Mouse (Mus musculus) skeletal muscle tissue, adult 2 months (tissue): ENCODE measurements around the gene Sh3tc1.

Source experiments
- DNase-seq: peaks from one replicate; pipeline ENCODE4 v3.0.0-alpha.2; 2012; ENCODE audit warnings: low read depth, low spot score

Gene Sh3tc1

DNA sequence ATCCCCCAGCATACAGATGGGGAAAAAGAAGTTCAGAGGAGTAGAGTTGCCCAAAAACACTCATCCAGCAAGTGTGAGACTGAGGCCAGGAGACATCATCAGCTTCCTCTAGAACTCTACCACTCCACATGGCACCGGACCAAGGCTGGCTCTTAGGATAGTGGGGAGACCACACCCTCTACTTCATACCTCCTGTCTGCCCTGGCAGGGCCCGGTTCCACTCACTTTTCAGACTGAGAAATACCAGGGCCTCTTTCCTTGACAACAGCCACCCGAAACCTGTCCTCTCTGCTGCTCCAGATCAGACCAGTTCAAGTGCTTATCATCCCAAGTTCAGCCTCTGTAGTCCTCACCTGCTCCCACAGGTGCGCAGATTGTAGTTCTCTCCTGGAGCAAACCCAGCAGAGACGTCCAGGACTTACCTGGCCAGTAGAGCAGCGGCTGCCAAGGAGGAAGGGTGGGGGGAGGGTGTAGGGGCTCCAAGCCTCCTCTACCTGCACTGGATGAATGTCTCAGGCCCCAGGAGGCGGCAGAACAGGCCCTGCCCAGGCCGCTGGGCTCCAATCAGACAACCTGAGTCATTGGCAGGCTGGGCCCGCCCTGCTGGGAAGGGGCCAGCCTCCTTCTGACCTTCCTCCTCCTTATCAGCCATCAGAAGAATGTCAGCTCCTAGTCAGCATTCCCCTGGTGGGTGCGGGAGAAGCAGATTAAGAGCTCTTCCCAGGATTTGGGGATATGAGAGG is at the start of gene Sh3tc1:
Gene Sh3tc1 (minus strand): TSS at position 452 of the 743 bp plus-strand sequence.
- DNase-seq = no peak

- no peak for DNase-seq
These were observed 48.9 kb upstream of the Sh3tc1 start for GRCm38 (mm10) chr5:35788719-35789118.

DNA sequence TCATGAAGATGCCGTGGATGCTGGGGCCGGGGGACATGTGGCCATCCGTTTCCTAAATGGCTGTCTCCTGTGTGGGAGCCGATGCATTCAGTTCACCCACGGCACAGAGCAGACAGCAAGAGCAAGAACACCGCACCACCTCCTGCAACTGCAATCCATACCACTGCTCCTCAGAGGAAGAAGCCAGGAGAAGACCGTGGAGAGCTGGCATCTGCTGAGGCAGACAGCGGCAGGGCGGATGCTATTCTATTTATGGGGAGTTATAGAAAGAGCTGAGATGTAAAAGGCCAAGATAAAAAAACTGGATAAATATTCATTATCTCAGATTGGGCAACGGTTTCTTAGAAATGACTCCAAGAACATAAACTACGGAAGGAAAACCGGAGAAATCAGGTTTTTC is 48.1 kb upstream of the Sh3tc1 start:
- no peak for DNase-seq

GRCm38 (mm10) chr5:35785853-35786252 is 46.1 kb upstream of the Sh3tc1 start:
- DNase-seq = peak; percentile 94

DNA sequence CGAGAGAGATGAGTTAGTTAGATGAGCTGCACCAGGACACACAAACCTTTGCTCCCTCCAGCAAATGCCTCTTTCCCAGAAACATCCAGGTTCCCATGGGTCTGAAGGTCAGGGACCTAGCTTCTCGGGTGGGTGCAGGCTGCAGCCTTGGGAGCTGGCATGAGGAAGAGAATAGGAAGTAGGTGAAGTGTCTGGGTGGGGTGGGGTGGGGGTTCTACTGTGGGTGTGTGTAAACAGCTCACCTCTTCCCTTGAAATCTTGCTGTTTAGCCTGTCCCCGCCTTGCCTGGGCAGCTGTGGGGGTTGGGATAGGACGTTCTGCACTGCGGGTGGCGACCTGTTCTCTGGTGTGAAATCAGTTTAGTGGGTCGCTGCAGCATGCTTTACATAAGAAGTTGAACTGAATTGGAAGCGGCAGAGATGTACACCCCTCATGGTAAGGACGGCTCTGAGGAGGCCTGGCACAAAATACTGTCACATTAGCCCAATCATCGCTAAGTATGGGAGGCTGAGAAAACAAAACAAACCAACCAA is 42.9 kb upstream of the Sh3tc1 start:
- no peak for DNase-seq

- no peak for DNase-seq
These were observed 41.3 kb upstream of the Sh3tc1 start for GRCm38 (mm10) chr5:35781116-35781515.

- no peak for DNase-seq
These were observed 34.3 kb upstream of the Sh3tc1 start for GRCm38 (mm10) chr5:35774137-35774424.

GRCm38 (mm10) chr5:35773274-35774136 is 33.7 kb upstream of the Sh3tc1 start:
- no peak for DNase-seq

- DNase-seq = peak; percentile 74
These were observed 31.3 kb upstream of the Sh3tc1 start for GRCm38 (mm10) chr5:35770891-35771663.

DNA sequence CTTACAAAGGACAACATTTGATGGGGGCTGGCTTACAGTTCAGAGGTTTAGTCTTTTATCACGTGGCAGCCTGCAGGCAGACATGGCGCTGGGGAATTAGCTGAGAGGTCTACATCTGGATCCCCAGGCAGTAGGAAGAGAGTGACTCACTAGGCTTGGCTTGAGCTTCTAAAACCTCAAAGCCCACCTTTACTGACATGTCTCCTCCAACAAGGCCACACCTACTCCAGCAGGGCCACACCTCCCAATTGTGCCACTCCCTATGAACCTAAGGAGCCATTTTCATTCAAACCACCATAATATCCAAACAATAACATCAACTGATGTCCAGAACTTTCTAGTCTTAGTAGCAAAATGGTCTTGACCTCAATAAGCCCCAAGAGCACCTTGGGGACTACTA is 30.5 kb upstream of the Sh3tc1 start:
- no peak for DNase-seq

DNA sequence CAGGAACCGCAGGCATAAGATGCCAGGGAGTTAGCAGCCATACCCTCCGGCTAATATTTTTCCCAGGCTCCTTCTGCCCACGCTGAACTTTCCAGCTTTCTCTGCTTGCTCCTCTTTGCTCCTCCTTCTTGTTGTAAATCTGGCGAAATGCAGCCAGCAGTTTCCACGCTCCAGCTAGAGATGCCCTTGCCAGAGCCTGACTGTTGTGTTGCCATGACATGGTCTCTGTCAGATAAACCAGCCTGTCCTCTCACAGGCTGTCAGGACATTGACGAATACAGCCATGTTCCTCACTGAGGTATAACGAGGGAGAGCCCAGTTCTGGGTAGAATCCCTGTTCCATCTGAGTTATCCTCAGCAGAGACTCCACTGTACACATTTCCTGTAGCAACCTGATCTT is 29.2 kb upstream of the Sh3tc1 start:
- DNase-seq = no peak

DNA sequence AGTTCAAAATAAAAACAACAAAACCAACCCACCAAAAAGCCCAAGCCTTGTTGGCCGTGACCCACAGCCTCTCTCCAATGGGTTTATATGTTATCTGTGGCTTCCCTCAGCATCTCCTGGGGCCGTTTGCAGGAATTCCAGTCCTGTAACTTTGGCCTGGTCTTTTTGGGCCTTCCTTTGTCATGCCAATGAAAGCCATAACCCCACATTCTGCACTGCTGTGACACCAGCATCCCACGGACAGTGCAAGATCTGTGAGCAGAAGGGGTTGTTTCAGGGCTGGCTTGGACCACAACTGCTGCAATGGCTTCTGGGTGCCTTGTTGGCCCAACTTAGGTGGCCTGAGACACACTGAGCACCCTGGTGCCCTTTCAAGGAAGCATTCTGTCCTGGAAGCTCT is 28.7 kb upstream of the Sh3tc1 start:
- DNase-seq = no peak

DNA sequence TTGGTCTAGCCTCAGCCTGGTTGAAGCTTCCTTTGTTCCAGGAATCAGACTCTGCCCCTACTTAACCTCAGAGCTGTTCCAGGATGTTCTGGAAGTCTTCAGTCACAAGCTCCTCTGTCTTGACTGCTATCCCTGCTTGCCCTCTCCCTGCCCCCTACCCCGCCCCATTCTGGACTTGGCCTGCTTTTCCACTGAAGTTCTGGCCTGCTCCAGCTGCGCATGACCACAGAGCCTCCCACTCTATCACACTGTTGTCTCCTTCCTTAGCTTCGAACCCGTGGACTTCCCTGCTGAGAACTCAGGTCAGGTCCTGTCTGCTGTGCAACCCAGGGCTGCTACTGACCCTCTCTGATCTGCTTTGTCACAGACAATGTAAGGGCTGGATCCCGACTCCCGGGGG is 26.1 kb upstream of the Sh3tc1 start:
- DNase-seq = no peak

- peak; percentile 77 for DNase-seq
These were observed 23.1 kb upstream of the Sh3tc1 start for GRCm38 (mm10) chr5:35762850-35763249.

- peak; percentile 82 for DNase-seq
These were observed 22.6 kb upstream of the Sh3tc1 start for GRCm38 (mm10) chr5:35762388-35762787.

- DNase-seq = no peak
These were observed 21.5 kb upstream of the Sh3tc1 start for GRCm38 (mm10) chr5:35761323-35761722.

DNA sequence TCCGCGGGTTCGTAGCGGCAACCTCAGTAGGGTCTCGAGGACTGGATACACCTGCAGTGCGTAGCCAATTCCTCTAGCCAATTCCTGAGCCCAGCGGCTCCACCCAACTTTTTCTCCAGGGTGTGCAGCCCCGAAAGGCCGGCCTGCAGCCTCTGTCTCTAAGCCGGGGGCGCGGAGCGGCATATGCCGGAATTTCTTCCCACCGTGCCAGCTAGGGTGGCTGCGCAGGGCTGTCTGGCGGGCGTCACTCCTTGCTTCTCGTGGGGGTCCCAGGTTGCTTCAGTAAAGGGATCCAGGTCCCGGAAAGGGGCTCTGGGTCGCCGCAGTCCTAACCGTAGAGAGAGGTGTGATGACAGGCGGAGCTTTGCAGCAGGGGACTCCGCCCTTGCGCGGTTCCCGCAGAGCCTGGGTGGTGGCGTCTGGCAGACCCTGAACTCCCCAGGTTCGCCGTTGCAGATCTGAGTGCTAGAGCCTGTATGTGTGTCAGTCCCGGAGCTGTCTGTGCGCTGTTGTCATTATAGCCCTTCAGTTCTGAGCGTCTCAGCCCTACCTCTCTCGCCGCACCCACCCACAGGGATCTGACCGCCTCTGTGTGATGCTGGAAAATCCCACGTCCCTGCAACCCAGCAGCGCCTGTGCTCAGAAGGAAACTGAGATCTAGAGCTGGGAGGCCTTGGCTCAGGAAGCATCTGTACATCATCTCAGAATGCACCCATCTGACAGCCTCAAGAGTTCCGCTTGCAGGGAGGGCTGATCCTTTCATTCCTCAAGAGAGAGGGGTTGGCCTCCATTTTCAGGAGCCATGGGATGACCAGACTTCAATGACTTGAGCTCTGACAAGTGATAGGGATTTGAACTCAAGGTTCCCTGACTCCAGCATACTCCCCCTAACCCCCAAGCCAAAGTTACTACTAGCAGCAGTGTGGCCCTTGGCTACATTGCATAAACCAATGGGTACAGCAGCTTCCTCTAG is 18.6 kb upstream of the Sh3tc1 start:
- DNase-seq = no peak

DNA sequence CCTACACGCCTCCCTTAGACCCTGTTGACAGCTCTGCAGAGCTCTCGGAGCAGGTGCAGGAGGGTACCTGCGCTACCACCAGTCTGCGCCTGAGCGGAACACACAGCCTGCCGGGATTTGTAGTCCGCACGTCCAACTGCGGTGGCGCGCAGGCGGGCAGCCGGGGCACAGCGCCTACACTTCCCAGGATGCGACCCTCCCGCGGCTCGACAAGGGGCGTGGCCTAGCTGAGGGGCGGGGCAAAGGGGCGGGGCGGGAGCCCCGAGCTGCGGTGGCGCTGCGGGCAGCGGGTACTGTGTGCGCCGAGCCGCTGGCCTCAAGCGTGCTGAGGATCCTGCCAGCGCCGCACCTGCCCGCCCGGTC is 17.8 kb upstream of the Sh3tc1 start, which contains the start of gene Ablim2:
Gene Ablim2 (plus strand): TSS at position 242 of the 363 bp plus-strand sequence.
- peak; percentile 97 for DNase-seq

- no peak for DNase-seq
These were observed 17.3 kb upstream of the Sh3tc1 start for GRCm38 (mm10) chr5:35756997-35757638.

GRCm38 (mm10) chr5:35756020-35756419 is 16.2 kb upstream of the Sh3tc1 start:
- DNase-seq = no peak
